Mouse (Mus musculus) inflammation-experienced regulatory T-cells (primary cell): Measurements from ENCODE around the gene Zfp335. TPM values are rescaled to one million over a fixed set of nuclear protein-coding genes. Genes with fewer than 3 reads are reported as not detected.

Experiments
- polyA plus RNA-seq, 2 experiments: library from polyadenylated mRNA; unstranded; fragments of 100-300 nt; shearing (Covaris generic); gene quantifications; one replicate each; pipeline ENCODE4 v1.2.1; 2017

Zfp335 gene
- 10 to 100 TPM; 35.0 to 36.2 TPM for polyA plus RNA-seq

DNA sequence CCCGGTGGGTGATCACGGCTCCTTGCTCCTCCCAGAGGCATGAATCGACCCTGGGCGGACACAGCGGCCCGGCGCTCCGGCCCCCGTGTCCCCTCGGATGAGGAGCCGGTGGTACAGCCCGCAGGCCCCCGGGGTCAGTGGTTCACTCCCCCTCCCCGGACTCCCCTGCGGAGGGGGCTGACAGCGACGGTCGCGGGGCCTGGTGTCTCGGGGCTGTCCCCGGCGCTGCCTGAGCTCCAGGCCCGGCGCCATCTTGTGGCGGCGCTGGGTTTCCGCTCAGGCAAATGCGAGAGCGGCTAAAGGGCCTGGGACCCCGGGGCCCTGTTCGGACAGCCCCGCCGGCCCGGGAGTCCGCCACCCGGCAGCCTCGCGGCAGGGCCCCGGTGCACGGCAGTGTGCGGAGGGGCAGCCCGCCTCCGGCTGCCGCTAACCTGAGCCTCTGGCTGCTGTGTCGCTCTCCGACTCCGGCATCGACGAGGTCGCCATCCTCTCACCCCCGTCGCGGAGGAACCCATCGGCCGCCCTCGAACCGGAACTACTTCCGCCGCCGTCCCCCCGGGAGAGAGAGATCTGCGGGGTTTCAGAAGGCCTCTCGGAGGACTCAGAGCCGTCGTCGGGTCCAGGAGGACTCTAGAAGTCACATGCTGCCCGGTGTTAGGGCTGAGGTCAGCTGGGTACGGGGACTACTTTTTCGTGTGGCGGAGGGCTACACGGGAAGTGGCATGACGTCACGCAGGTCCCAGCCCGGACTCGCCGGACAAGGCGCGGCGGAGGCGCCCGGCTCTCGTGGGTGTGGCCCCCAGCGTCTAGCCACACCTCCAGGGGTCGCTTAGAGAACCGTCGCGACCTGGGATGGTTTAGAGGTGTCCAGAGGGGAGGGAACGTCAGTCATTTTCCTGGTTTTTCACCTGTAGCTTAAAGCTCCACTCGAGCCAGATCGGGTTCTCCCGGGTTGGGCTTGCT, at the start of gene Zfp335:
TSS of gene Zfp335 (minus strand) at position 672 of the 963 bp plus-strand sequence.

DNA sequence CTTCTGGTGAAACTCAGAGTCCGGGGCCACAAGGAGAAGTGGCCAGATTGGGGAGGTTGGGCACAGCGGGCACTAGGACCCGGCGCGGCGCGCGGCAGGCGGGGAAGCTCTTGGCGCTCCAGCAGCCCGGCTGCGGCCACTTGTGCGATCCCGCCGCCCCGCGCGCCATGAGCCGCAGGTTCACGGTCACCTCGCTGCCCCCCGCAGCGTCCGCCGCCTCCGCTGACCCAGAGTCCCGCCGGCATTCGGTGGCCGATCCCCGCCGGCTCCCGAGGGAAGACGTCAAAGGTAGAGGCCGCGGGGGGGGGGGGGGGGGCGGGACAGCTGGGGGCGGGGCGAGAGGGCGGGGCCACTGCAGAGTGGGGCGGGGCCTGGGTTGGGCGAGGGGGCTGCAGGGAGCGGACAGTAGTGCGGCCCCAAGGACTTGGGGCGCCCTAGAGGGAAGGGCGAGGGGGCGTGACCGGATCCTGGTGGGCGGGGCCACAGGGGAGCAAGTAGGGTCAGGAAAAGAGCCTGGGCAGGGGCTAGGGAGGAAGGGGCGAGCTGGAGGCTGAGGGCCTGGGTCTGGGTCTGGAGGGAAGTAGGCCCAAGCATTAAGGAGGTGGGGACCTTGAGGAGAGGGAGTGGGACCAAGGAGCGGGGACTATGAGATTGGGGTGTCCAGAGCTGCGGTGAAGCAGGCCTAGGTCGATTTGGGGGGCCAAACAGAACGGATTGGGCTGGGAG, 49.3 kb upstream of the Zfp335 start, which contains the start of gene Slc12a5:
TSS of gene Slc12a5 (plus strand) at position 87 of the 726 bp plus-strand sequence.

DNA sequence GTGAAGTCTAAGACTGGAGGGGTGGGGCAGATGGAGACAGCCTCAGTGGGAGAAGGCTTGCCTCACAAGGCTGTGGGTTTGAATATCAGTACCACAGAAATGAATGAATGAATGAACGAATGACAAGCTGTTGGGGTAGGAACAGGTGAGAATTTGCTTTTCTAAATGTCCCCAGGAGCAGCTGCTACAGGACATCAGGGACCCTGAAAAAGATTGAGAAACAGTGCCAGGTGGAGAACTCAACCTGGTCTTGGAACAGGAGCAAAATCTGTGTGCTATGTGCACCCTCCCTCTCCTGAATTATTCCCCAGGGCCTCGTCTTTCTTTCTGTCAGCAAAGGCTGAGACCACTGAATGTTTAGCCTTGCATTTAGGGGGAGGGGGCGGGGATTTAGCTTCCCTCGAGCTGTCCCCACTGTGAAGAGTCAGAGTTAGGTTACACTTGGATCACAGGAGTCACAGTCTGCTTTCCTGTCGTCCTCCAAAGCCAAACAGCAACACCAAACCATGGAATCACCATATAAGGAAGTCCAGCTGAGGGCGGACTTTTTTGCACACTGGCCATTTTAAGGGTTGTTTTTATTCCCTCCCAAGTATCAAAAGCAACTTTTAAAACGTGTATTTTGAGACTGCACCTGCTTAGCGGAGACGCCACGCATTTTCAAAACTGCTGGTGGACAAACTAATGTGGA, 28.7 kb upstream of the Zfp335 start, which contains the start of gene Mmp9:
TSS of gene Mmp9 (plus strand) at position 641 of the 691 bp plus-strand sequence.

DNA sequence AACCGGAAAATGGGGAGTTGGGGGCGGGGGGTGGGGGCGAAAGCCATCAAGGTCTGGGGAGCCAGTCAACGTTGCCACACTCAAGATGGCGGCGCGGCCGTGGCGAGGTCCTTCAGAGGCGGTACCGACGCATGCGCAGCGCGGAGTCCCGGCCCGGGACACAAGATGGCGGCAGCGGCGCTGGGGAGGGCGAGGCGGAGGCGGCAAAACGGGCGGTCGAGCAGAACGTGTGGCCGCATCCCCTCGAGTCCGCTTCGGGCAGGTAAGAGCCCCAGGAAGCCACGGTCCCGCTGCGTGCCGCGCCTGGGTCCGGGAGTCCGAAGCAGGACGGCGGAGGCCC, 32.4 kb downstream of the Zfp335 start, which contains the start of gene Pcif1:
TSS of gene Pcif1 (plus strand) at position 77 of the 340 bp plus-strand sequence.

DNA sequence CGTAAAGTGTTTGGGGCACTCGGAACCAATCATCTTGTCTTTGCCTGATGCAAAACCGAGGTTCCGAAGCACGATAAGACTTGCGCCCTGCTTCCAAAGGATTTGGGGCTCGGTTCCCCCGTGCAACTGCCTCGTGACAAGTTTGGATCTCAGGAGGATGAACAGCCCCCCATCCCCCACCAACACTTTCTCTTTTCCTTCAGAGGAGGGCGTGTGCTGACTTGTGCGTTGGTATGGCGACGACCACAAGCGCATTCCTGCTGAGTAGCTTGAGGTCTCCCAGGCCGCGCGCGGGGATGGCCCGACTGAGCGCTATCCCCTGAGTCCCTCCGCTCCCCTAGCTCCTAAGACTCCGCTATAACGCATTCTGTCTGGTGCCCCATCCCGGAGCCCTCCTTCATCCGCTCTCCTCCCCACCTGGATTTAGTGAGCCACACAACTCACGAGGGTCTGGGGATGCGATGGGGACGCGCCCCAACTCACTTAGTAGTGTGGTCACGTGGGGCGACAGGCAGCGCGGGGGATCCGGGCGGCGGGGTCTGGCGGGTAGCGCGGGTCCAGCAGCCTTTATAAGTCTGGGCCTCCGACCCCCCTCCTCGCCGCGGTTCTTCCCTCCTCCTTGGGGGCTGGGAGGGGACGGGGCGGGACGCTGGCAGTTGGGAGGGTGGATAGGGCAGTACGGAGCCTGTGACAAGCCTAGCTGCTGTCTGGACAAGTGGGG, 54.3 kb downstream of the Zfp335 start, which contains the start of gene Pltp:
TSS of gene Pltp (minus strand) at position 611 of the 721 bp plus-strand sequence.

Other genes starting within 250 kb of the Zfp335 start
- not detected for gene Wfdc11, start 237.7 kb downstream of the Zfp335 start, polyA plus RNA-seq
- not detected for gene Wfdc13, start 226.7 kb downstream of the Zfp335 start, polyA plus RNA-seq
- not detected for gene Spint4, start 213.3 kb downstream of the Zfp335 start, polyA plus RNA-seq
- not detected for gene Spint5, start 196.5 kb downstream of the Zfp335 start, polyA plus RNA-seq
- 1 to 10 TPM in 1 of 2 experiments, under 1 TPM in 1; 0.20 to 2.9 TPM for gene Wfdc3, start 165.8 kb downstream of the Zfp335 start, polyA plus RNA-seq
- gene Dnttip1, start 165.8 kb downstream of the Zfp335 start, polyA plus RNA-seq: 10 to 100 TPM; 61.3 to 61.5 TPM
- gene Ube2c, start 141.9 kb downstream of the Zfp335 start, polyA plus RNA-seq: 1 to 10 TPM; 1.7 to 2.9 TPM
- gene Tnnc2, start 131.8 kb downstream of the Zfp335 start, polyA plus RNA-seq: not detected
- 1 to 10 TPM; 8.2 to 9.8 TPM for gene Snx21, start 125.9 kb downstream of the Zfp335 start, polyA plus RNA-seq
- gene Acot8, start 106.9 kb downstream of the Zfp335 start, polyA plus RNA-seq: 10 to 100 TPM; 29.7 to 34.5 TPM
- 10 to 100 TPM in 1 of 2 experiments, 1 to 10 TPM in 1; 8.2 to 11.0 TPM for gene Zswim3, start 106.7 kb downstream of the Zfp335 start, polyA plus RNA-seq
- 10 to 100 TPM; 19.3 to 20.7 TPM for gene Zswim1, start 89.1 kb downstream of the Zfp335 start, polyA plus RNA-seq
- gene Spata25, start 83.2 kb downstream of the Zfp335 start, polyA plus RNA-seq: not detected
- gene Ctsa, start 78.9 kb downstream of the Zfp335 start, polyA plus RNA-seq: 100 to 1,000 TPM; 179 to 196 TPM
- gene Neurl2, start 78.3 kb downstream of the Zfp335 start, polyA plus RNA-seq: 1 to 10 TPM; 1.3 to 2.8 TPM
- 1 to 10 TPM in 1 of 2 experiments, under 1 TPM in 1; 0.52 to 9.3 TPM for gene Pltp, start 54.0 kb downstream of the Zfp335 start, polyA plus RNA-seq
- 100 to 1,000 TPM; 109 to 125 TPM for gene Pcif1, start 32.5 kb downstream of the Zfp335 start, polyA plus RNA-seq
- gene Mmp9, start 29.0 kb upstream of the Zfp335 start, polyA plus RNA-seq: 1 to 10 TPM; 3.2 to 8.8 TPM
- gene Slc12a5, start 49.0 kb upstream of the Zfp335 start, polyA plus RNA-seq: 1 to 10 TPM in 1 of 2 experiments, under 1 TPM in 1; 0.12 to 1.2 TPM
- 10 to 100 TPM; 49.9 to 58.0 TPM for gene Ncoa5, start 123.1 kb upstream of the Zfp335 start, polyA plus RNA-seq
- gene Cd40, start 143.9 kb upstream of the Zfp335 start, polyA plus RNA-seq: 1 to 10 TPM; 2.4 to 3.3 TPM
- not detected for gene 1700025C18Rik, start 179.0 kb upstream of the Zfp335 start, polyA plus RNA-seq